Mouse (Mus musculus): Measurements from ENCODE around the gene Mrpl35. TPM values are rescaled to one million over a fixed set of nuclear protein-coding genes. Genes with fewer than 3 reads are reported as not detected.

Mrpl35 gene
- polyA plus RNA-seq, 1 experiment: 29.9 TPM

GRCm38 (mm10) chr6:71769901-71770690, 56.7 kb downstream of the Mrpl35 start:
- WGBS: 77% methylated on average over 12 of the region's 12 CpGs
- H3K27ac ChIP-seq (ENCODE audit: control insufficient read depth, insufficient read depth, low read depth, low read length, poor library complexity): no peak overlapping the region
- H3K4me3 ChIP-seq (replicated peaks; ENCODE audit: control insufficient read depth, low read depth, low read length): no peak overlapping the region
- TF ChIP-seq POLR2A (IDR thresholded peaks at IDR 0.05; ENCODE audit: borderline replicate concordance, control insufficient read depth, low read depth, low read length): no peak
- H3K4me1 ChIP-seq (ENCODE audit: control insufficient read depth, insufficient read depth, low read length): no peaks in the 10 kb centered on the region

- TF ChIP-seq POLR2A (IDR thresholded peaks at IDR 0.05; ENCODE audit: borderline replicate concordance, control insufficient read depth, low read depth, low read length): no peak
- no peak for TF ChIP-seq CTCF (IDR thresholded peaks at IDR 0.05; ENCODE audit: control insufficient read depth, insufficient read depth, low read length)
- WGBS: 42% methylated on average over 4 of the region's 4 CpGs
- no peak overlapping the region for H3K4me3 ChIP-seq (replicated peaks; ENCODE audit: control insufficient read depth, low read depth, low read length)
- no peak overlapping the region for H3K27ac ChIP-seq (ENCODE audit: control insufficient read depth, insufficient read depth, low read depth, low read length, poor library complexity)
- no peaks in the 10 kb centered on the region for H3K4me1 ChIP-seq (ENCODE audit: control insufficient read depth, insufficient read depth, low read length)
Measured at GRCm38 (mm10) chr6:71767761-71768160, 59.0 kb downstream of the Mrpl35 start.

Other genes starting within 250 kb of the Mrpl35 start
- gene Kdm3a, start 194.0 kb downstream of the Mrpl35 start, polyA plus RNA-seq (2011; ENCODE audit: insufficient read depth, insufficient read length, low replicate concordance, missing spikeins): 10.5 and 16.7 TPM in 2 replicates
- 0.90 TPM in 1 of 2 replicates, not detected in the other for gene Reep1, start 119.4 kb downstream of the Mrpl35 start, polyA plus RNA-seq (2011; ENCODE audit: insufficient read depth, insufficient read length, low replicate concordance, missing spikeins)
- 57.2 and 103 TPM in 2 replicates for gene Immt, start 4.4 kb upstream of the Mrpl35 start, polyA plus RNA-seq (2011; ENCODE audit: insufficient read depth, insufficient read length, low replicate concordance, missing spikeins)
- gene Ptcd3, start 81.8 kb upstream of the Mrpl35 start, polyA plus RNA-seq (2011; ENCODE audit: insufficient read depth, insufficient read length, low replicate concordance, missing spikeins): 51.4 and 76.2 TPM in 2 replicates
- gene Polr1a, start 82.1 kb upstream of the Mrpl35 start, polyA plus RNA-seq (2011; ENCODE audit: insufficient read depth, insufficient read length, low replicate concordance, missing spikeins): 13.4 and 21.0 TPM in 2 replicates